Mouse (Mus musculus): ENCODE data around the gene Col4a3bp.

DNA sequence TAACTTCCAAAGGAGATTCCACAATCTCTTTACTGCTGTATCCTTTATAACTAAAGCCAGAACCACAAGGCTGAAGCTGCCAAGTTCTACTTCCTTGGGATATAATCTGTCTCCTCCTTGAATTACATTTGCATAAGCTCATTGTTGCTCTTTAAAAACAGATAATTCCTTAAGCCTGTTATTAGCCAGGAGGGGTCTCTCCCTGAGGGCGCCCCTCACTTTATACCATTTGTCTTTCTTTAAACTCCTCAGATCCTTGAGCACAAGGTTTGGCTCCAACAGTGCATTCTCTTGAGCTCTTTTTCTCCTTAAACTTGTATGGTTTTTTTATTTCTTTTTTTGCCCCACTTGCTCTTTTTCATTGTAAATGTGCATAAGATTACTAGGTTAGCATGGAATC is 46.2 kb downstream of the Col4a3bp start:
- TF ChIP-seq CTCF (conservative IDR thresholded peaks at IDR 0.05 in 1 of 2, IDR thresholded peaks at IDR 0.05 in 1 of 2; ENCODE audit: low read depth in 2 of 2, low read length in 2 of 2) (no peak), POLR2A (IDR thresholded peaks at IDR 0.05; ENCODE audit: low read depth, low read length) (no peak), POLR2AphosphoS2 (IDR thresholded peaks at IDR 0.05; ENCODE audit: low read depth, low read length) (no peak), RCOR1 (conservative IDR thresholded peaks at IDR 0.05; ENCODE audit: low read depth, low read length) (no peak), ELF1 (IDR thresholded peaks at IDR 0.05; ENCODE audit: low read depth, low read length) (no peak), CHD2 (IDR thresholded peaks at IDR 0.05; ENCODE audit: low read length) (no peak), EP300 (IDR thresholded peaks at IDR 0.05; ENCODE audit: low read length) (no peak)

All from CH12.LX (cell line).